Mouse (Mus musculus): ENCODE data around the gene Aldh1a3.

- TF ChIP-seq CTCF (IDR thresholded peaks at IDR 0.05; ENCODE audit: borderline replicate concordance, control insufficient read depth, extremely low read depth, insufficient read depth, low read length, poor library complexity) (no peak), POLR2A (IDR thresholded peaks at IDR 0.05; ENCODE audit: control insufficient read depth, extremely low read depth, insufficient read depth, low read length, poor library complexity) (no peak)
Measured at GRCm38 (mm10) chr7:66385826-66386225, 41.5 kb downstream of the Aldh1a3 start.
